ENCODE assay signal across 11 mouse cellular contexts in genomic region chr9:58009588-58009987, GRCm38 (mm10). TPM values are rescaled to one million over a fixed set of nuclear protein-coding genes. Genes with fewer than 3 reads are reported as not detected.
DNase-seq lines count a peak whose midpoint lies in the region; ATAC-seq lines count a peak whose summit lies in the region.
"Had no signal": no experiment of that assay in that cellular context is flagged by ENCODE, and none has a peak within 500 bp of the region (broad histone marks: within the 10 kb centered on the region; RNA-seq: fewer than 3 reads in every experiment).

No protein-coding gene starts in this region.

- 51% methylated on average over 3 of the region's 3 CpGs for WGBS in neural tube, embryonic 12.5 days
- WGBS in hindbrain, embryonic 16.5 days = 43% methylated on average over 3 of the region's 3 CpGs
- 56% methylated on average over 3 of the region's 3 CpGs for WGBS in limb, embryonic 10.5 days

- H3K9me3 ChIP-seq in neural tube, embryonic 12.5 days = no peaks in the 10 kb centered on the region
- no peaks in the 10 kb centered on the region for H3K9me3 ChIP-seq in hindbrain, embryonic 16.5 days (ENCODE audit: control insufficient read depth, low read length)
- H3K9me3 ChIP-seq in limb, embryonic 10.5 days (replicated peaks) = no peaks in the 10 kb centered on the region

- no peak overlapping the region for H3K4me2 ChIP-seq in neural tube, embryonic 12.5 days (replicated peaks)
- no peak overlapping the region for H3K4me2 ChIP-seq in hindbrain, embryonic 16.5 days (ENCODE audit: low read length)

- H3K9ac ChIP-seq in neural tube, embryonic 12.5 days = no peak overlapping the region
- no peak overlapping the region for H3K9ac ChIP-seq in hindbrain, embryonic 16.5 days (ENCODE audit: low read depth, low read length)

- H3K4me3 ChIP-seq in neural tube, embryonic 12.5 days = no peak overlapping the region
- H3K4me3 ChIP-seq in hindbrain, embryonic 16.5 days (ENCODE audit: low read length) = no peak overlapping the region
- H3K4me3 ChIP-seq in limb, embryonic 10.5 days = no peak overlapping the region

- H3K27me3 ChIP-seq in neural tube, embryonic 12.5 days (replicated peaks) = no peaks in the 10 kb centered on the region
- H3K27me3 ChIP-seq in hindbrain, embryonic 16.5 days (replicated peaks; ENCODE audit: control insufficient read depth, insufficient read depth, low read length) = no peaks in the 10 kb centered on the region
- no peaks in the 10 kb centered on the region; the same call in 1 of the 2 replicates for H3K27me3 ChIP-seq in limb, embryonic 10.5 days (ENCODE audit: low read depth, poor library complexity, severe bottlenecking)

- ATAC-seq in CD4-positive, CD25-positive, alpha-beta regulatory T cell, adult 4 months = no peak
- ATAC-seq in neural tube, embryonic 12.5 days (ENCODE audit: low FRiP score, low read depth) = no peak
- no peak for ATAC-seq in hindbrain, embryonic 16.5 days
- ATAC-seq in megakaryocyte, adult 5-6 weeks (ENCODE audit: poor library complexity, severe bottlenecking) = no peak
- ATAC-seq: activated CD4-positive, CD25-positive, alpha-beta regulatory T cell, adult 4 months had no signal

- H3K4me1 ChIP-seq in neural tube, embryonic 12.5 days = peaks cover 8% of the 10 kb centered on the region
- H3K4me1 ChIP-seq in hindbrain, embryonic 16.5 days (ENCODE audit: control insufficient read depth, insufficient read depth, low read depth, low read length) = peaks cover 7% of the 10 kb centered on the region
- peaks cover 31% of the 10 kb centered on the region for H3K4me1 ChIP-seq in limb, embryonic 10.5 days

- peak; percentile 14 for DNase-seq in CD4-positive, CD25-positive, alpha-beta regulatory T cell, adult 2 months (ENCODE audit: low read depth, low spot score)
- no peak for DNase-seq in neural tube, embryonic 10.5 days (ENCODE audit: extremely low spot score, low spot score)
- no peak for DNase-seq in limb, embryonic 10.5 days (ENCODE audit: low spot score)
- no peak for DNase-seq in frontal cortex, postnatal 14 days (ENCODE audit: low spot score in 2 of 2)
- DNase-seq: lung, adult 2 months had no signal

- H3K27ac ChIP-seq in neural tube, embryonic 12.5 days = peak overlapping the region; percentile 26; the same call in 1 of the 2 replicates
- peak overlapping the region; percentile 19 for H3K27ac ChIP-seq in hindbrain, embryonic 16.5 days (ENCODE audit: low read depth, low read length)
- H3K27ac ChIP-seq in limb, embryonic 10.5 days = no peak overlapping the region

- H3K36me3 ChIP-seq in neural tube, embryonic 12.5 days = no peaks in the 10 kb centered on the region
- no peaks in the 10 kb centered on the region for H3K36me3 ChIP-seq in hindbrain, embryonic 16.5 days (ENCODE audit: control insufficient read depth, insufficient read depth, low read length)
- H3K36me3 ChIP-seq in limb, embryonic 10.5 days = no peaks in the 10 kb centered on the region

RNA-seq across cellular contexts. Expression of gene Cyp11a1, which starts 3.4 kb away (rescaled TPM):
- not detected for polyA plus RNA-seq in CD4-positive, CD25-positive, alpha-beta regulatory T cell, adult 4 months (2017; shearing (Covaris generic))
- polyA plus RNA-seq in neural tube, embryonic 12.5 days (2016; fragmentation: Nextera tagmentation; extraction: Ambion mirVana) = 0.17 TPM in 1 of 2 replicates, not detected in the other
- polyA plus RNA-seq in hindbrain, embryonic 16.5 days (2015; fragmentation: Nextera tagmentation; extraction: Ambion mirVana) = 1.7 and 2.4 TPM in 2 replicates
- 0.26 TPM in 1 of 2 replicates, not detected in the other for polyA plus RNA-seq in limb, embryonic 10.5 days (2016; fragmentation: Nextera tagmentation; extraction: Ambion mirVana)
- 9.2 and 10.5 TPM in 2 replicates for total RNA-seq in megakaryocyte, adult 5-6 weeks (2015)
- total RNA-seq in megakaryocyte, adult 5-6 weeks (2017) = 8.3 and 9.7 TPM in 2 replicates
- total RNA-seq: gastrocnemius, postnatal 36 days had no signal
- polyA plus RNA-seq: activated CD4-positive, CD25-positive, alpha-beta regulatory T cell, adult 4 months had no signal

RNA-seq across cellular contexts. Expression of gene Stra6, which starts 54.0 kb away (rescaled TPM):
- 1 to 10 TPM; 3.8 to 7.2 TPM for polyA plus RNA-seq in CD4-positive, CD25-positive, alpha-beta regulatory T cell, adult 4 months (2017; shearing (Covaris generic))
- 40.5 and 46.6 TPM in 2 replicates for polyA plus RNA-seq in neural tube, embryonic 12.5 days (2016; fragmentation: Nextera tagmentation; extraction: Ambion mirVana)
- 11.6 and 16.4 TPM in 2 replicates for polyA plus RNA-seq in hindbrain, embryonic 16.5 days (2015; fragmentation: Nextera tagmentation; extraction: Ambion mirVana)
- 45.3 and 59.9 TPM in 2 replicates for polyA plus RNA-seq in limb, embryonic 10.5 days (2016; fragmentation: Nextera tagmentation; extraction: Ambion mirVana)
- total RNA-seq in megakaryocyte, adult 5-6 weeks (2015) = not detected in 2 replicates
- total RNA-seq in megakaryocyte, adult 5-6 weeks (2017) = not detected in 2 replicates
